Mouse (Mus musculus) C2C12 (cell line): ENCODE results near the gene Tmem98.

Experiments used
- CEBPB ChIP-seq: IDR thresholded peaks from one replicate; pipeline ENCODE4 v1.6.1; 2011; ENCODE audit warnings: low read depth, mild to moderate bottlenecking, control low read depth, moderate library complexity
- CTCF ChIP-seq: IDR thresholded peaks from one replicate; pipeline ENCODE4 v1.5.1; 2011; ENCODE audit not compliant: control insufficient read depth, insufficient read depth, insufficient read length
- FOSL1 ChIP-seq: IDR thresholded peaks from one replicate; pipeline ENCODE4 v1.8.0; 2011; ENCODE audit warnings: mild to moderate bottlenecking, low read length; ENCODE audit not compliant: poor library complexity, insufficient read depth, severe bottlenecking
- MAX ChIP-seq: IDR thresholded peaks from one replicate; pipeline ENCODE4 v1.6.1; 2011; ENCODE audit warnings: mild to moderate bottlenecking, control low read depth
- MYOD1 ChIP-seq: IDR thresholded peaks from one replicate; pipeline ENCODE4 v1.6.1; 2011; ENCODE audit warnings: low read depth; ENCODE audit not compliant: control insufficient read depth, insufficient read length
- MYOG ChIP-seq: IDR thresholded peaks from one replicate; pipeline ENCODE4 v1.6.1; 2011; ENCODE audit not compliant: control insufficient read depth, insufficient read length; ENCODE audit errors: extremely low read depth
- USF1 ChIP-seq: IDR thresholded peaks from one replicate; pipeline ENCODE4 v1.6.1; 2011; ENCODE audit warnings: low read depth, mild to moderate bottlenecking, control low read depth, moderate library complexity

DNA sequence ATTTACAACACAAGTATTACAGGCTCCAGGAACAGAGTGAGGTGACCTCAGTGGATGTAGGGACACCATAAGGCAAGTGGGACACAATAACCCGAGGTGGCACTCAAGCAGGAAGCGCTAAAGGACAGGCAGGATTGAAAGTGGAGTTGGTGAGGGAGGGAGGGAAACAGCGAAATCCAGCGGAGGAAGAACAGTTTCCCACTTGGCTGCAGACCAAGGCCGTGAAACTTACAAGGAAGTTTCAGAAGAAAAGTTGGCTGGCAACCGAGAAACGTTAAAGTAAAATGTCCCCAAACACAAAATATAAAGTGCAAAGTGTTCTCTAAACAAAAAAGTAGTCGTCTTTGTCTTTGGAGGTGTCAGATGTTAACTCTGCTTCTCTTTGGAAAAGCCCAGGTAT is 14.5 kb upstream of the Tmem98 start:
- TF ChIP-seq CTCF (no peak), MAX (no peak), USF1 (no peak), MYOG (no peak), CEBPB (no peak), FOSL1 (no peak), MYOD1 (no peak)
